Mouse (Mus musculus): ENCODE results near the gene Mtln.

Mtln gene

GRCm38 (mm10) chr2:127754113-127754512 lies 38.2 kb downstream of the Mtln start:
- DNase-seq (ENCODE audit: low read depth, low spot score), result no peak

DNA sequence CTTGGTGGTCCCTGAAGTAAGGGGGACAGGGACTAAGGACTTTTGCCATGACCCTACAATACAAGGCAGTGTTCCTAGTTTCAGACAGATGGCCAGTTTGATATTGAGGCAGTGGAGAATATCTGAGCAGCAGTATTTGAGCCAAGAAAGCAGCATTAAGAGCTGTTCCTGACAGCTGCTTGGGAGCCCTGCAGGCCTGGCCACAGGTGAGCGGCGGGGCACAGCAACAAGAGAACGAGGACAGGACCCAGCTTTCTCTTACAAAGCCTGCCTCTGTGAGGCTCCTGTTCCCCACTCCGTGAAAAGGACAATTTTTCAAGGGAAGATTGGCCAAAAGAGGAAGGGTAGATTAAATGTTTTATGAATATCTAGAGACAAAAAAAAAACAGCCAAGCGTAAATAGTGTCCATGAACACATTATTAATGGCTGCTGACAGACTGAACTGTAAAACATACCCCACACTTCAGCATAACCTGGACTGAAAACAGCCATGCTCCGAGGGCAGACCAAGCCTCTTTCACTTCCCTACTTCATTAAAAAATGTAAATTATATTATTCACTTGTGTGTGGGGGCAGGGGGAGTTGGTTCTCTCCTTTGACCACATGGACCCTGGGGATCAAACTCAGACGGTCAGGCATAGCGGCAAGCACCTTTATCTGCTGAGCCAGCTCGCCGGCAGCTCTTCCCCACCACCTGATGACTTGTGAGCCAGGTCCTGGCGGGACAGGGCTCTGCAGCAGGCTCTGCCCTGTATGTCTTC lies 40.3 kb downstream of the Mtln start:
- DNase-seq (ENCODE audit: low read depth, low spot score), result no peak

GRCm38 (mm10) chr2:127749376-127749775 lies 42.9 kb downstream of the Mtln start:
- no peak for DNase-seq (ENCODE audit: low read depth, low spot score)

GRCm38 (mm10) chr2:127748316-127748715 lies 44.0 kb downstream of the Mtln start:
- DNase-seq (ENCODE audit: low read depth, low spot score), result no peak

GRCm38 (mm10) chr2:127742637-127743036 lies 49.7 kb downstream of the Mtln start:
- no peak for DNase-seq (ENCODE audit: low read depth, low spot score)

All from brain, embryonic 18.5 days (tissue).